ENCODE assay signal across 17 mouse cellular contexts in the genomic region with DNA sequence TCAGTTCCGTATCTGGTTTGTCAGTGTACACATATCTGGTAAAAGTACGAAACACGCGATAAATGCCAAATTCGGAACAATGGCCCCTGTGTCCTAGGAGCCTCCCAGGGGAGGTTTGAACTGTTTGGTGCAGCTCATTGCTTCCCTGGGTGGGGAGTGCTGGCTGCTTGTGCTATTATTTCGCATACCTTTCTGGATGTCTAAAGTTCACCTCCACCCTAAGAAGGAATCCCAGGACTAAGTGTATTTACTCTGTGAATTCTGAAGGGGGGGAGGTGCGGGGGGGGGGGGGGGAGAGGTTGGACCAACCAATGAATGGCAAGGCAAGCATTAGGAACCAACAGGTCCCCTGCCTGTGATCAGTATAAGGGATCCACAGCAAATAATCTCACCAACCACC. TPM values are rescaled to one million over a fixed set of nuclear protein-coding genes. Genes with fewer than 3 reads are reported as not detected.
DNase-seq lines count a peak whose midpoint lies in the region; ATAC-seq and TF ChIP-seq lines count a peak whose summit lies in the region.
"Had no signal": no experiment of that assay in that cellular context is flagged by ENCODE, and none has a peak within 500 bp of the region (broad histone marks: within the 10 kb centered on the region; RNA-seq: fewer than 3 reads in every experiment).

No protein-coding gene starts in this region.

- no peak overlapping the region for H3K27ac ChIP-seq in embryonic facial prominence, embryonic 14.5 days (replicated peaks; ENCODE audit: low read depth, low read length)
- H3K27ac ChIP-seq in embryonic facial prominence, embryonic 10.5 days (replicated peaks) = no peak overlapping the region
- peak overlapping the region; percentile 69; the same call in 1 of the 2 replicates for H3K27ac ChIP-seq in lung, postnatal 0 days (ENCODE audit: low read length)
- peak overlapping the region; percentile 76 for H3K27ac ChIP-seq in liver, embryonic 14.5 days
- H3K27ac ChIP-seq: limb, embryonic 12.5 days had no signal

- peak; percentile 34 for DNase-seq in embryonic facial prominence, embryonic 14.5 days (ENCODE audit: low spot score)
- no peak for DNase-seq in embryonic facial prominence, embryonic 10.5 days (ENCODE audit: low spot score)
- DNase-seq in lung, postnatal 0 days (ENCODE audit: low spot score) = peak; percentile 72
- DNase-seq in lung, postnatal 10 days = no peak
- no peak for DNase-seq in liver, embryonic 14.5 days (ENCODE audit: low read depth in 3 of 3, low spot score in 3 of 3)
- DNase-seq in urinary bladder, postnatal 14 days (ENCODE audit: low spot score) = no peak
- no peak for DNase-seq in kidney, postnatal 36 days
- no peak for DNase-seq in spleen, adult 12 weeks (ENCODE audit: low spot score)
- DNase-seq: adrenal gland, adult 2 months; heart, adult 11 months; heart, postnatal 14 days; kidney, adult 9 months; right cerebral cortex, postnatal 25 days; thymus, adult 2 months had no signal

- 85% methylated on average over 7 of the region's 7 CpGs for WGBS in embryonic facial prominence, embryonic 14.5 days
- 88% methylated on average over 7 of the region's 7 CpGs for WGBS in embryonic facial prominence, embryonic 10.5 days
- WGBS in lung, postnatal 0 days = 67% methylated on average over 6 of the region's 7 CpGs
- WGBS in liver, embryonic 14.5 days (ENCODE audit: insufficient replicate concordance) = 88% methylated on average over 7 of the region's 7 CpGs

- no peaks in the 10 kb centered on the region for H3K36me3 ChIP-seq in embryonic facial prominence, embryonic 14.5 days (ENCODE audit: control insufficient read depth, insufficient read depth, low read length)
- 0 out of 2 replicates have a peak, but pooled peaks cover 10% of the 10 kb centered on the region for H3K36me3 ChIP-seq in embryonic facial prominence, embryonic 10.5 days (replicated peaks)
- no peaks in the 10 kb centered on the region for H3K36me3 ChIP-seq in lung, postnatal 0 days (ENCODE audit: insufficient read depth, low read length)
- no peaks in the 10 kb centered on the region for H3K36me3 ChIP-seq in liver, embryonic 14.5 days (replicated peaks; ENCODE audit: control insufficient read depth, insufficient read depth, low read depth)
- H3K36me3 ChIP-seq: hindbrain, embryonic 15.5 days had no signal

- TF ChIP-seq CTCF in lung, postnatal 0 days (IDR thresholded peaks at IDR 0.05) = no peak
- no peak for TF ChIP-seq CTCF in liver, embryonic 14.5 days (IDR thresholded peaks at IDR 0.05; ENCODE audit: low read depth)

- no peak overlapping the region for H3K4me3 ChIP-seq in embryonic facial prominence, embryonic 14.5 days (ENCODE audit: low read depth, low read length)
- H3K4me3 ChIP-seq in embryonic facial prominence, embryonic 10.5 days = no peak overlapping the region
- H3K4me3 ChIP-seq in lung, postnatal 0 days (ENCODE audit: low read depth, low read length) = no peak overlapping the region
- H3K4me3 ChIP-seq in liver, embryonic 14.5 days (ENCODE audit: insufficient read depth in 1 of 2, low read depth in 2 of 2, low read length in 2 of 2) = peak overlapping the region; percentile 61 to 98
- H3K4me3 ChIP-seq: hindbrain, embryonic 15.5 days; limb, embryonic 12.5 days had no signal

- H3K9me3 ChIP-seq in embryonic facial prominence, embryonic 14.5 days (ENCODE audit: control insufficient read depth, low read length) = no peaks in the 10 kb centered on the region
- no peaks in the 10 kb centered on the region for H3K9me3 ChIP-seq in embryonic facial prominence, embryonic 10.5 days
- no peaks in the 10 kb centered on the region for H3K9me3 ChIP-seq in lung, postnatal 0 days (ENCODE audit: low read length)
- no peaks in the 10 kb centered on the region for H3K9me3 ChIP-seq in liver, embryonic 14.5 days (ENCODE audit: control insufficient read depth, low read length)
- H3K9me3 ChIP-seq: hindbrain, embryonic 15.5 days; limb, embryonic 12.5 days had no signal

- H3K4me2 ChIP-seq in embryonic facial prominence, embryonic 14.5 days (ENCODE audit: low read depth, low read length) = no peak overlapping the region
- 0 out of 2 replicates have a peak overlapping the region, but pooled peaks have one; percentile 9 for H3K4me2 ChIP-seq in lung, postnatal 0 days (replicated peaks; ENCODE audit: low read depth, low read length)
- H3K4me2 ChIP-seq in liver, embryonic 14.5 days (ENCODE audit: low read depth) = peak overlapping the region; percentile 99
- H3K4me2 ChIP-seq: limb, embryonic 12.5 days had no signal

- H3K27me3 ChIP-seq in embryonic facial prominence, embryonic 14.5 days (replicated peaks; ENCODE audit: control insufficient read depth, insufficient read depth, low read length) = no peaks in the 10 kb centered on the region
- H3K27me3 ChIP-seq in embryonic facial prominence, embryonic 10.5 days (replicated peaks; ENCODE audit: low read depth, poor library complexity, severe bottlenecking) = no peaks in the 10 kb centered on the region
- no peaks in the 10 kb centered on the region for H3K27me3 ChIP-seq in lung, postnatal 0 days (replicated peaks; ENCODE audit: insufficient read depth, low read length)
- H3K27me3 ChIP-seq in liver, embryonic 14.5 days (ENCODE audit: control insufficient read depth, insufficient read depth, low read length) = no peaks in the 10 kb centered on the region
- H3K27me3 ChIP-seq: hindbrain, embryonic 15.5 days; limb, embryonic 12.5 days had no signal

- ATAC-seq in embryonic facial prominence, embryonic 14.5 days (ENCODE audit: low read depth) = no peak
- ATAC-seq in lung, postnatal 0 days = peak; percentile 61
- no peak for ATAC-seq in liver, embryonic 14.5 days (ENCODE audit: insufficient read depth)
- ATAC-seq: midbrain, embryonic 16.5 days had no signal

- H3K4me1 ChIP-seq in embryonic facial prominence, embryonic 14.5 days (ENCODE audit: control insufficient read depth, insufficient read depth, low read length) = peaks cover 31% of the 10 kb centered on the region
- peaks cover 52% of the 10 kb centered on the region for H3K4me1 ChIP-seq in embryonic facial prominence, embryonic 10.5 days
- peaks cover 26% of the 10 kb centered on the region for H3K4me1 ChIP-seq in lung, postnatal 0 days (ENCODE audit: insufficient read depth, low read depth, low read length)
- H3K4me1 ChIP-seq in liver, embryonic 14.5 days (replicated peaks; ENCODE audit: control insufficient read depth in 2 of 2, insufficient read depth in 2 of 2, low read length in 1 of 2) = peaks cover 34 to 42% of the 10 kb centered on the region in 2 experiments

- no peak overlapping the region for H3K9ac ChIP-seq in embryonic facial prominence, embryonic 14.5 days (ENCODE audit: low read depth, low read length)
- no peak overlapping the region for H3K9ac ChIP-seq in lung, postnatal 0 days (replicated peaks; ENCODE audit: low read depth)
- H3K9ac ChIP-seq in liver, embryonic 14.5 days (replicated peaks) = peak overlapping the region; percentile 80
- H3K9ac ChIP-seq: hindbrain, embryonic 15.5 days; limb, embryonic 12.5 days had no signal

- TF ChIP-seq EP300 in lung, postnatal 0 days (IDR thresholded peaks at IDR 0.05) = peak; percentile 52
- TF ChIP-seq EP300 in liver, embryonic 14.5 days (IDR thresholded peaks at IDR 0.05; ENCODE audit: low read depth) = no peak

RNA-seq across cellular contexts. Expression of gene Usp46, which starts 6.0 kb away (rescaled TPM):
- 35.4 and 36.5 TPM in 2 replicates for polyA plus RNA-seq in embryonic facial prominence, embryonic 14.5 days (2014; fragmentation: Nextera tagmentation; extraction: Ambion mirVana)
- 41.6 and 43.2 TPM in 2 replicates for polyA plus RNA-seq in embryonic facial prominence, embryonic 10.5 days (2016; fragmentation: Nextera tagmentation; extraction: Ambion mirVana)
- polyA plus RNA-seq in lung, postnatal 0 days (2015; fragmentation: Nextera tagmentation; extraction: Ambion mirVana) = 27.3 and 33.8 TPM in 2 replicates
- polyA plus RNA-seq in liver, embryonic 14.5 days (2012; rRNA removed) = 9.7 and 14.6 TPM in 2 replicates
- 23.8 and 27.9 TPM in 2 replicates for polyA plus RNA-seq in liver, embryonic 14.5 days (2014; fragmentation: Nextera tagmentation; extraction: Ambion mirVana)

Comparison
In these comparisons a context has a peak if more than half of its experiments do, and no peak if none do; other contexts are left out.
1. DNase-seq: peak in embryonic facial prominence, embryonic 14.5 days (single experiment) and lung, postnatal 0 days (single experiment); none in embryonic facial prominence, embryonic 10.5 days (single experiment), lung, postnatal 10 days (single experiment), liver, embryonic 14.5 days (0 of 3), urinary bladder, postnatal 14 days (single experiment), kidney, postnatal 36 days (0 of 2) and spleen, adult 12 weeks (single experiment).
2. H3K27ac ChIP-seq: peak in lung, postnatal 0 days (single experiment) and liver, embryonic 14.5 days (single experiment); none in embryonic facial prominence, embryonic 14.5 days (single experiment) and embryonic facial prominence, embryonic 10.5 days (single experiment).
3. H3K4me3 ChIP-seq: peak in liver, embryonic 14.5 days (2 of 2); none in embryonic facial prominence, embryonic 14.5 days (single experiment), embryonic facial prominence, embryonic 10.5 days (single experiment) and lung, postnatal 0 days (single experiment).